Mouse (Mus musculus): ENCODE results near the gene Rnf214.
A peak's percentile ranks its signal among the peaks of the same experiment; 100 is the strongest.

The Rnf214 gene

GRCm38 (mm10) chr9:45935628-45936210, 29.0 kb upstream of the Rnf214 start, which contains the start of gene Tagln:
Gene Tagln, minus strand, starts transcription at chr9:45936058.
- no peak for DNase-seq (ENCODE audit: low spot score)

- no peak for DNase-seq (ENCODE audit: low spot score)
Measured at GRCm38 (mm10) chr9:45932571-45933415, 26.1 kb upstream of the Rnf214 start.

- no peak for DNase-seq (ENCODE audit: low spot score)
Measured at GRCm38 (mm10) chr9:45931958-45932357, 25.2 kb upstream of the Rnf214 start.

GRCm38 (mm10) chr9:45929285-45929684, 22.6 kb upstream of the Rnf214 start:
- DNase-seq (ENCODE audit: low spot score): no peak

- no peak for DNase-seq (ENCODE audit: low spot score)
Measured at GRCm38 (mm10) chr9:45919895-45920294, 13.2 kb upstream of the Rnf214 start.

GRCm38 (mm10) chr9:45917041-45917934, 10.6 kb upstream of the Rnf214 start:
- no peak for DNase-seq (ENCODE audit: low spot score)

- no peak for DNase-seq (ENCODE audit: low spot score)
Measured at GRCm38 (mm10) chr9:45915659-45916058, 8.9 kb upstream of the Rnf214 start.

- DNase-seq (ENCODE audit: low spot score): peak; percentile 19
Measured at GRCm38 (mm10) chr9:45911673-45912072, 5.0 kb upstream of the Rnf214 start.

GRCm38 (mm10) chr9:45910995-45911394, 4.3 kb upstream of the Rnf214 start:
- DNase-seq (ENCODE audit: low spot score): no peak

GRCm38 (mm10) chr9:45907078-45907428, 342 bp upstream of the Rnf214 start:
- no peak for DNase-seq (ENCODE audit: low spot score)

GRCm38 (mm10) chr9:45905811-45906237, 887 bp downstream of the Rnf214 start:
- DNase-seq (ENCODE audit: low spot score): no peak

- no peak for DNase-seq (ENCODE audit: low spot score)
Measured at GRCm38 (mm10) chr9:45905196-45905595, 1.5 kb downstream of the Rnf214 start.

- no peak for DNase-seq (ENCODE audit: low spot score)
Measured at GRCm38 (mm10) chr9:45893681-45894080, 13.0 kb downstream of the Rnf214 start.

- no peak for DNase-seq (ENCODE audit: low spot score)
Measured at GRCm38 (mm10) chr9:45877928-45878327, 28.8 kb downstream of the Rnf214 start.

- DNase-seq (ENCODE audit: low spot score): no peak
Measured at GRCm38 (mm10) chr9:45870265-45870664, 36.4 kb downstream of the Rnf214 start.

GRCm38 (mm10) chr9:45869181-45869580, 37.5 kb downstream of the Rnf214 start:
- DNase-seq (ENCODE audit: low spot score): no peak

- no peak for DNase-seq (ENCODE audit: low spot score)
Measured at GRCm38 (mm10) chr9:45861813-45862212, 44.9 kb downstream of the Rnf214 start.

GRCm38 (mm10) chr9:45859364-45859763, 47.3 kb downstream of the Rnf214 start:
- no peak for DNase-seq (ENCODE audit: low spot score)

GRCm38 (mm10) chr9:45854136-45854535, 52.6 kb downstream of the Rnf214 start:
- no peak for DNase-seq (ENCODE audit: low spot score)

GRCm38 (mm10) chr9:45853695-45854094, 53.0 kb downstream of the Rnf214 start:
- no peak for DNase-seq (ENCODE audit: low spot score)

- no peak for DNase-seq (ENCODE audit: low spot score)
Measured at GRCm38 (mm10) chr9:45851776-45852175, 54.9 kb downstream of the Rnf214 start.

- DNase-seq (ENCODE audit: low spot score): no peak
Measured at GRCm38 (mm10) chr9:45851330-45851729, 55.4 kb downstream of the Rnf214 start.
